Mouse (Mus musculus) G1E (cell line): Measurements from ENCODE around the gene Tcp11l2.

ENCODE experiments used
- CTCF ChIP-seq: IDR thresholded peaks from 2 replicates; pipeline ENCODE4 v1.5.1; 2012; ENCODE audit warnings: low read depth, low read length, inconsistent platforms, mixed read lengths
- GATA1 ChIP-seq: IDR thresholded peaks from 2 replicates; pipeline ENCODE4 v1.6.1; 2012; ENCODE audit warnings: borderline replicate concordance, low read length, inconsistent platforms, mixed read lengths
- GATA2 ChIP-seq: IDR thresholded peaks from 2 replicates; pipeline ENCODE4 v1.6.1; 2012; ENCODE audit warnings: low read depth, low read length, inconsistent platforms, borderline replicate concordance
- POLR2AphosphoS5 ChIP-seq: IDR thresholded peaks from 2 replicates; pipeline ENCODE4 v1.6.1; 2012; ENCODE audit warnings: low read depth, low read length, inconsistent platforms; ENCODE audit not compliant: insufficient replicate concordance
- TAL1 ChIP-seq: conservative IDR thresholded peaks from 2 replicates; pipeline ENCODE4 v1.6.1; 2012; ENCODE audit warnings: low read depth, low read length, inconsistent platforms, mixed read lengths

- no peak for TF ChIP-seq CTCF
- TF ChIP-seq TAL1: 0 out of 2 replicates have a peak, but pooled peaks have one; percentile 19
- peak; percentile 35; the same call in 1 of the 2 replicates for TF ChIP-seq GATA2
- no peak for TF ChIP-seq POLR2AphosphoS5
- TF ChIP-seq GATA1: no peak
Observed at GRCm38 (mm10) chr10:84648911-84649310, 72.5 kb downstream of the Tcp11l2 start.
